Mouse (Mus musculus): ENCODE data around the gene Runx1. TPM values are rescaled to one million over a fixed set of nuclear protein-coding genes. Genes with fewer than 3 reads are reported as not detected.

Runx1 gene
- total and polyA plus RNA-seq, 3 experiments = 3.1 to 10.9 (median 4.7) TPM

GRCm38 (mm10) chr16:92653816-92654215, 172.1 kb downstream of the Runx1 start:
- Histone ChIP-seq H3K4me2 (ENCODE audit: insufficient read depth, low read depth, poor library complexity, severe bottlenecking) (peak overlapping the region; percentile 3; the same call in 1 of the 2 replicates), H3K4me1 (ENCODE audit: control insufficient read depth in 1 of 2, insufficient read depth in 2 of 2) (peaks cover 19 to 46% of the 10 kb centered on the region in 2 experiments), H3K27ac (ENCODE audit: insufficient read depth, low read depth) (no peak overlapping the region), H3K79me2 (replicated peaks; ENCODE audit: control insufficient read depth, extremely low read depth, insufficient read depth, poor library complexity, severe bottlenecking) (no peaks in the 10 kb centered on the region), H3K9ac (ENCODE audit: insufficient read depth, low read depth) (no peak overlapping the region), H3K27me3 (replicated peaks) (no peaks in the 10 kb centered on the region), H3K4me3 (replicated peaks in 1 of 3; ENCODE audit: low read depth in 2 of 3, low read length in 2 of 3, poor library complexity in 1 of 3) (no peak overlapping the region), H3K36me3 (replicated peaks in 1 of 2; ENCODE audit: control insufficient read depth in 1 of 2, insufficient read depth in 1 of 2, low read length in 1 of 2) (peaks cover 0 to 65% of the 10 kb centered on the region in 2 experiments), H3K9me3 (replicated peaks; ENCODE audit: low read length) (peaks cover 2% of the 10 kb centered on the region)
- peak; percentile 68 for DNase-seq (ENCODE audit: extremely low read depth)
- dilution Hi-C loops (cut with MboI; ENCODE audit: extremely low pct_ligation_motif_present, extremely low pct_unique_long_range_greater_than_20kb, low sequenced_read_pairs) (no loop called here), in situ Hi-C loops (cut with MboI; ENCODE audit: low pct_ligation_motif_present, low pct_unique_long_range_greater_than_20kb, low sequenced_read_pairs) (no loop called here)
- TF ChIP-seq ETS1 (conservative IDR thresholded peaks at IDR 0.05; ENCODE audit: low read depth, low read length) = peak; percentile 36; the same call in 1 of the 2 replicates
- 0 out of 2 replicates have a peak, but pooled peaks have one; percentile 4 for TF ChIP-seq RCOR1 (conservative IDR thresholded peaks at IDR 0.05; ENCODE audit: low read depth, low read length)
- TF ChIP-seq ZC3H11A (IDR thresholded peaks at IDR 0.05; ENCODE audit: low read depth, low read length) = no peak
- no peak for TF ChIP-seq POLR2A (IDR thresholded peaks at IDR 0.05; ENCODE audit: low read depth, low read length)
- no peak for TF ChIP-seq CHD2 (IDR thresholded peaks at IDR 0.05; ENCODE audit: low read length)
- peak; percentile 39; the same call in 1 of the 2 replicates for TF ChIP-seq BHLHE40 (IDR thresholded peaks at IDR 0.05; ENCODE audit: low read depth, low read length)
- 0 out of 2 replicates have a peak, but pooled peaks have one; percentile 36 for TF ChIP-seq MEF2A (IDR thresholded peaks at IDR 0.05; ENCODE audit: borderline replicate concordance, low read depth, low read length)
- TF ChIP-seq MAFK (IDR thresholded peaks at IDR 0.05; ENCODE audit: insufficient replicate concordance, low read length) = peak; percentile 64
- peak; percentile 77 for TF ChIP-seq IRF4 (IDR thresholded peaks at IDR 0.05; ENCODE audit: low read depth, low read length)
- TF ChIP-seq EP300 (IDR thresholded peaks at IDR 0.05; ENCODE audit: low read length) = 0 out of 2 replicates have a peak, but pooled peaks have one; percentile 38

- Histone ChIP-seq H3K27me3 (replicated peaks) (no peaks in the 10 kb centered on the region), H3K9me3 (replicated peaks; ENCODE audit: low read length) (peaks cover 7% of the 10 kb centered on the region), H3K27ac (ENCODE audit: insufficient read depth, low read depth) (no peak overlapping the region), H3K4me1 (ENCODE audit: control insufficient read depth in 1 of 2, insufficient read depth in 2 of 2) (peaks cover 19 to 44% of the 10 kb centered on the region in 2 experiments), H3K4me2 (ENCODE audit: insufficient read depth, low read depth, poor library complexity, severe bottlenecking) (no peak overlapping the region), H3K4me3 (replicated peaks in 1 of 3; ENCODE audit: low read depth in 2 of 3, low read length in 2 of 3, poor library complexity in 1 of 3) (no peak overlapping the region), H3K36me3 (replicated peaks in 1 of 2; ENCODE audit: control insufficient read depth in 1 of 2, insufficient read depth in 1 of 2, low read length in 1 of 2) (peaks cover 0 to 70% of the 10 kb centered on the region in 2 experiments), H3K79me2 (replicated peaks; ENCODE audit: control insufficient read depth, extremely low read depth, insufficient read depth, poor library complexity, severe bottlenecking) (no peaks in the 10 kb centered on the region), H3K9ac (ENCODE audit: insufficient read depth, low read depth) (no peak overlapping the region)
- no peak for DNase-seq (ENCODE audit: extremely low read depth)
- in situ Hi-C loops (cut with MboI; ENCODE audit: low pct_ligation_motif_present, low pct_unique_long_range_greater_than_20kb, low sequenced_read_pairs) = no loop called here
- dilution Hi-C loops (cut with MboI; ENCODE audit: extremely low pct_ligation_motif_present, extremely low pct_unique_long_range_greater_than_20kb, low sequenced_read_pairs) = no loop called here
- TF ChIP-seq MEF2A (IDR thresholded peaks at IDR 0.05; ENCODE audit: borderline replicate concordance, low read depth, low read length) (no peak), USF2 (conservative IDR thresholded peaks at IDR 0.05; ENCODE audit: low read depth, low read length) (no peak), MXI1 (IDR thresholded peaks at IDR 0.05; ENCODE audit: low read depth, low read length) (no peak), PAX5 (IDR thresholded peaks at IDR 0.05; ENCODE audit: low read length) (no peak), SMC3 (IDR thresholded peaks at IDR 0.05; ENCODE audit: low read depth, low read length) (no peak), CHD2 (IDR thresholded peaks at IDR 0.05; ENCODE audit: low read length) (no peak), CTCF (conservative IDR thresholded peaks at IDR 0.05 in 1 of 2, IDR thresholded peaks at IDR 0.05 in 1 of 2; ENCODE audit: low read depth in 2 of 2, low read length in 2 of 2) (no peak), TCF12 (IDR thresholded peaks at IDR 0.05; ENCODE audit: low read depth, low read length) (no peak), POLR2AphosphoS2 (IDR thresholded peaks at IDR 0.05; ENCODE audit: low read depth, low read length) (no peak)
Observed at GRCm38 (mm10) chr16:92651256-92651655, 174.7 kb downstream of the Runx1 start.
